Mouse (Mus musculus): ENCODE results near the gene Sox6.

Sox6 gene

GRCm38 (mm10) chr7:115985716-115986115, 52.9 kb downstream of the Sox6 start:
- no peak for DNase-seq (ENCODE audit: low read depth)

GRCm38 (mm10) chr7:115984076-115984475, 54.5 kb downstream of the Sox6 start:
- DNase-seq (ENCODE audit: low read depth), result no peak

GRCm38 (mm10) chr7:115979813-115980512, 58.6 kb downstream of the Sox6 start:
- DNase-seq (ENCODE audit: low read depth), result no peak

- no peak for DNase-seq (ENCODE audit: low read depth)
Measured at GRCm38 (mm10) chr7:115974518-115974917, 64.1 kb downstream of the Sox6 start.

GRCm38 (mm10) chr7:115967186-115967585, 71.4 kb downstream of the Sox6 start:
- DNase-seq (ENCODE audit: low read depth), result no peak

- DNase-seq (ENCODE audit: low read depth), result no peak
Measured at GRCm38 (mm10) chr7:115966181-115966580, 72.4 kb downstream of the Sox6 start.

GRCm38 (mm10) chr7:115953046-115953445, 85.5 kb downstream of the Sox6 start:
- no peak for DNase-seq (ENCODE audit: low read depth)

- DNase-seq (ENCODE audit: low read depth), result no peak
Measured at GRCm38 (mm10) chr7:115952235-115952634, 86.4 kb downstream of the Sox6 start.

- no peak for DNase-seq (ENCODE audit: low read depth)
Measured at GRCm38 (mm10) chr7:115951689-115952088, 86.9 kb downstream of the Sox6 start.

GRCm38 (mm10) chr7:115947916-115948315, 90.7 kb downstream of the Sox6 start:
- DNase-seq (ENCODE audit: low read depth), result no peak

- DNase-seq (ENCODE audit: low read depth), result no peak
Measured at GRCm38 (mm10) chr7:115946559-115946958, 92.0 kb downstream of the Sox6 start.

- no peak for DNase-seq (ENCODE audit: low read depth)
Measured at GRCm38 (mm10) chr7:115945516-115945915, 93.1 kb downstream of the Sox6 start.

- no peak for DNase-seq (ENCODE audit: low read depth)
Measured at GRCm38 (mm10) chr7:115944250-115944649, 94.3 kb downstream of the Sox6 start.

GRCm38 (mm10) chr7:115941766-115942165, 96.8 kb downstream of the Sox6 start:
- DNase-seq (ENCODE audit: low read depth), result peak; percentile 17

GRCm38 (mm10) chr7:115939292-115939691, 99.3 kb downstream of the Sox6 start:
- no peak for DNase-seq (ENCODE audit: low read depth)

GRCm38 (mm10) chr7:115936908-115937307, 101.7 kb downstream of the Sox6 start:
- no peak for DNase-seq (ENCODE audit: low read depth)

GRCm38 (mm10) chr7:115915338-115915737, 123.3 kb downstream of the Sox6 start:
- no peak for DNase-seq (ENCODE audit: low read depth)

- DNase-seq (ENCODE audit: low read depth), result no peak
Measured at GRCm38 (mm10) chr7:115910313-115910712, 128.3 kb downstream of the Sox6 start.

- DNase-seq (ENCODE audit: low read depth), result no peak
Measured at GRCm38 (mm10) chr7:115904798-115905207, 133.8 kb downstream of the Sox6 start.

- DNase-seq (ENCODE audit: low read depth), result no peak
Measured at GRCm38 (mm10) chr7:115903931-115904797, 134.4 kb downstream of the Sox6 start.

- DNase-seq (ENCODE audit: low read depth), result no peak
Measured at GRCm38 (mm10) chr7:115903368-115903767, 135.2 kb downstream of the Sox6 start.

- no peak for DNase-seq (ENCODE audit: low read depth)
Measured at GRCm38 (mm10) chr7:115895831-115896230, 142.8 kb downstream of the Sox6 start.

GRCm38 (mm10) chr7:115895028-115895671, 143.4 kb downstream of the Sox6 start:
- DNase-seq (ENCODE audit: low read depth), result no peak

All from c-Kit-positive CD71-negative TER-119-negative erythroid progenitor cells, embryonic 14.5 days (primary cell).